Mouse (Mus musculus): ENCODE results near the gene Dsn1. TPM values are rescaled to one million over a fixed set of nuclear protein-coding genes. Genes with fewer than 3 reads are reported as not detected.
A peak's percentile ranks its signal among the peaks of the same experiment; 100 is the strongest.

Gene Dsn1
- total and polyA plus RNA-seq, 2 experiments from 2014 or later = 13.8 to 47.4 TPM

GRCm38 (mm10) chr2:157021156-157021555 lies 14.2 kb upstream of the Dsn1 start:
- Histone ChIP-seq H3K4me2 (ENCODE audit: low read depth, low read length) (no peak overlapping the region), H3K9me3 (replicated peaks; ENCODE audit: control insufficient read depth, low read length) (no peaks in the 10 kb centered on the region), H3K27me3 (ENCODE audit: control insufficient read depth, insufficient read depth, low read length) (no peaks in the 10 kb centered on the region), H3K36me3 (replicated peaks; ENCODE audit: control insufficient read depth, insufficient read depth, low read length) (peaks cover 97% of the 10 kb centered on the region), H3K27ac (ENCODE audit: low read depth) (no peak overlapping the region), H3K9ac (replicated peaks; ENCODE audit: low read depth, low read length) (no peak overlapping the region), H3K4me3 (ENCODE audit: low read depth, low read length) (no peak overlapping the region), H3K4me1 (ENCODE audit: control insufficient read depth, insufficient read depth) (no peaks in the 10 kb centered on the region)
- no peak for TF ChIP-seq EP300 (IDR thresholded peaks at IDR 0.05; ENCODE audit: low read depth)
- TF ChIP-seq CTCF (IDR thresholded peaks at IDR 0.05; ENCODE audit: low read depth) = no peak
- 92% methylated on average over 16 of the region's 16 CpGs for WGBS
- DNase-seq (ENCODE audit: low spot score) (no peak), ATAC-seq (ENCODE audit: insufficient read depth, low read depth) (no peak)

- no peak overlapping the region for H3K9ac ChIP-seq (replicated peaks; ENCODE audit: low read depth, low read length)
- H3K4me1 ChIP-seq (ENCODE audit: control insufficient read depth, insufficient read depth) = no peaks in the 10 kb centered on the region
- no peaks in the 10 kb centered on the region for H3K27me3 ChIP-seq (ENCODE audit: control insufficient read depth, insufficient read depth, low read length)
- H3K4me3 ChIP-seq (ENCODE audit: low read depth, low read length) = no peak overlapping the region
- no peak overlapping the region for H3K27ac ChIP-seq (ENCODE audit: low read depth)
- H3K9me3 ChIP-seq (replicated peaks; ENCODE audit: control insufficient read depth, low read length) = no peaks in the 10 kb centered on the region
- DNase-seq (ENCODE audit: low spot score) (no peak), ATAC-seq (ENCODE audit: insufficient read depth, low read depth) (no peak)
- peaks cover 92% of the 10 kb centered on the region for H3K36me3 ChIP-seq (replicated peaks; ENCODE audit: control insufficient read depth, insufficient read depth, low read length)
- TF ChIP-seq EP300 (IDR thresholded peaks at IDR 0.05; ENCODE audit: low read depth) (no peak), CTCF (IDR thresholded peaks at IDR 0.05; ENCODE audit: low read depth) (no peak)
- WGBS = 92% methylated on average over 4 of the region's 4 CpGs
- H3K4me2 ChIP-seq (ENCODE audit: low read depth, low read length) = no peak overlapping the region
These were observed 12.3 kb upstream of the Dsn1 start for GRCm38 (mm10) chr2:157019228-157019627.

GRCm38 (mm10) chr2:157016529-157017270 lies 9.7 kb upstream of the Dsn1 start:
- H3K4me2 ChIP-seq (ENCODE audit: low read depth, low read length) = no peak overlapping the region
- TF ChIP-seq CTCF (IDR thresholded peaks at IDR 0.05; ENCODE audit: low read depth) (peak; percentile 45), EP300 (IDR thresholded peaks at IDR 0.05; ENCODE audit: low read depth) (no peak)
- H3K9me3 ChIP-seq (replicated peaks; ENCODE audit: control insufficient read depth, low read length) = no peaks in the 10 kb centered on the region
- WGBS = 35% methylated on average over 18 of the region's 18 CpGs
- no peaks in the 10 kb centered on the region for H3K4me1 ChIP-seq (ENCODE audit: control insufficient read depth, insufficient read depth)
- DNase-seq (ENCODE audit: low spot score) (peak; percentile 72), ATAC-seq (ENCODE audit: insufficient read depth, low read depth) (peak; percentile 82)
- no peak overlapping the region for H3K4me3 ChIP-seq (ENCODE audit: low read depth, low read length)
- no peak overlapping the region for H3K27ac ChIP-seq (ENCODE audit: low read depth)
- H3K9ac ChIP-seq (replicated peaks; ENCODE audit: low read depth, low read length) = no peak overlapping the region
- H3K36me3 ChIP-seq (replicated peaks; ENCODE audit: control insufficient read depth, insufficient read depth, low read length) = peaks cover 68% of the 10 kb centered on the region
- no peaks in the 10 kb centered on the region for H3K27me3 ChIP-seq (ENCODE audit: control insufficient read depth, insufficient read depth, low read length)

- H3K9me3 ChIP-seq (replicated peaks; ENCODE audit: control insufficient read depth, low read length) = no peaks in the 10 kb centered on the region
- H3K27ac ChIP-seq (ENCODE audit: low read depth) = no peak overlapping the region
- TF ChIP-seq EP300 (IDR thresholded peaks at IDR 0.05; ENCODE audit: low read depth) = no peak
- no peak for TF ChIP-seq CTCF (IDR thresholded peaks at IDR 0.05; ENCODE audit: low read depth)
- no peaks in the 10 kb centered on the region for H3K27me3 ChIP-seq (ENCODE audit: control insufficient read depth, insufficient read depth, low read length)
- ATAC-seq (ENCODE audit: insufficient read depth, low read depth) (no peak), DNase-seq (ENCODE audit: low spot score) (no peak)
- 69% methylated on average over 6 of the region's 6 CpGs for WGBS
- peaks cover 26% of the 10 kb centered on the region for H3K36me3 ChIP-seq (replicated peaks; ENCODE audit: control insufficient read depth, insufficient read depth, low read length)
- H3K4me2 ChIP-seq (ENCODE audit: low read depth, low read length) = no peak overlapping the region
- H3K4me3 ChIP-seq (ENCODE audit: low read depth, low read length) = no peak overlapping the region
- no peaks in the 10 kb centered on the region; the same call in 1 of the 2 replicates for H3K4me1 ChIP-seq (ENCODE audit: control insufficient read depth, insufficient read depth)
- no peak overlapping the region for H3K9ac ChIP-seq (replicated peaks; ENCODE audit: low read depth, low read length)
These were observed 5.4 kb upstream of the Dsn1 start for GRCm38 (mm10) chr2:157012341-157012740.

- Histone ChIP-seq H3K4me3 (ENCODE audit: low read depth, low read length) (no peak overlapping the region), H3K27me3 (ENCODE audit: control insufficient read depth, insufficient read depth, low read length) (no peaks in the 10 kb centered on the region), H3K27ac (ENCODE audit: low read depth) (no peak overlapping the region), H3K36me3 (replicated peaks; ENCODE audit: control insufficient read depth, insufficient read depth, low read length) (peaks cover 10% of the 10 kb centered on the region), H3K4me2 (ENCODE audit: low read depth, low read length) (no peak overlapping the region), H3K9ac (replicated peaks; ENCODE audit: low read depth, low read length) (no peak overlapping the region), H3K9me3 (replicated peaks; ENCODE audit: control insufficient read depth, low read length) (no peaks in the 10 kb centered on the region), H3K4me1 (ENCODE audit: control insufficient read depth, insufficient read depth) (no peaks in the 10 kb centered on the region; the same call in 1 of the 2 replicates)
- ATAC-seq (ENCODE audit: insufficient read depth, low read depth) (no peak), DNase-seq (ENCODE audit: low spot score) (no peak)
- TF ChIP-seq EP300 (IDR thresholded peaks at IDR 0.05; ENCODE audit: low read depth) = no peak
- no peak for TF ChIP-seq CTCF (IDR thresholded peaks at IDR 0.05; ENCODE audit: low read depth)
- WGBS = 31% methylated on average over 11 of the region's 11 CpGs
These were observed 3.8 kb upstream of the Dsn1 start for GRCm38 (mm10) chr2:157010634-157011310.
